Mouse (Mus musculus): Measurements from ENCODE around the gene Tbc1d22b.
A peak's percentile ranks its signal among the peaks of the same experiment; 100 is the strongest.
"Not testable (repeated sequence)": the region's sequence is repeated elsewhere in the genome, so short reads cannot be mapped to it uniquely, and the experiment has no call there.

Gene Tbc1d22b

DNA sequence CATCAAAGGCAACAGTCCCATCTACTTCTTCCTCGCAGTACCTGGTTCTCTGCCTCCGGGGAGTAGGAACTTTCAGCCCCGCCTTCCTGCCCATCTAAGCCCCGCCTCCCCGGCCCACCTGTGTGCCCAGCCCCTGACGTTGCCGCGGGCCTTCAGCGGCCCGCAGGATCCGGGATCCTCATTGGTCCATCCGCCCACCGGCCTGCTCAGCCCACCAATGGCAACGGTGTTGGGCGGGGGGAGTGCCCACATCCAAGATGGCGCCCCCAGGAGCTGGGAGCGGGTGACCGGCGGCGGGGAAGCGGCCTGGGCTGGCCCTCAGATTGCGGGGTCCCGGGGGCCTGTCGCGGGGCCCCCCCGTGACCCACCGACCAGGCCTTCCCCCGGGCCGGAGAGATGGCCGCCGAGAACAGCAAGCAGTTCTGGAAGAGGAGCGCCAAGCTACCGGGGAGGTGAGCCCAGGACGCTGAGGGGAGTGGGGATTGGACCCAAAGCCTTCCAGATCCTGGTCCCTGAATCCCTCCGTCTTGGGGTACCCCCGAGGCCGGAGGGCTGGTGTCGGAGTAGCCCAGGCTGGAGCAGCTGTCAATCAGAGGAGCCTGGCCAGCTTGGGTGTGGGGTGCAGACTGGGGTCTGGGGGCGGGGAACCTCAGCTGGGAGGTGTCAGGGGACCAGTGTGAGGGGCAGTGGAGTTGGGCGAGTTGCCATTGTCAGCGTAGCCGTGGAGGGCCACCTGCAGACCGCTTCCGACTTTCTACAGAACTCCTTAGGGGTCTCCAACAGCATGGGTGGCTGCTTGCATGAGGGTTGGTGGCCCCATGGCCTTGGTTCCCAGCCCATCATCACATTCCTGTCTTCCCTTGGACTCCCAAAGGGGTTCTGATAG is at the start of gene Tbc1d22b, which contains the start of gene Gm17657:
Gene Tbc1d22b (plus strand): TSS at position 243 of the 886 bp plus-strand sequence.
Gene Gm17657 (minus strand): TSS at position 96 of the 886 bp plus-strand sequence.
- peak; percentile 90 for DNase-seq (ENCODE audit: low read depth, low spot score)

DNA sequence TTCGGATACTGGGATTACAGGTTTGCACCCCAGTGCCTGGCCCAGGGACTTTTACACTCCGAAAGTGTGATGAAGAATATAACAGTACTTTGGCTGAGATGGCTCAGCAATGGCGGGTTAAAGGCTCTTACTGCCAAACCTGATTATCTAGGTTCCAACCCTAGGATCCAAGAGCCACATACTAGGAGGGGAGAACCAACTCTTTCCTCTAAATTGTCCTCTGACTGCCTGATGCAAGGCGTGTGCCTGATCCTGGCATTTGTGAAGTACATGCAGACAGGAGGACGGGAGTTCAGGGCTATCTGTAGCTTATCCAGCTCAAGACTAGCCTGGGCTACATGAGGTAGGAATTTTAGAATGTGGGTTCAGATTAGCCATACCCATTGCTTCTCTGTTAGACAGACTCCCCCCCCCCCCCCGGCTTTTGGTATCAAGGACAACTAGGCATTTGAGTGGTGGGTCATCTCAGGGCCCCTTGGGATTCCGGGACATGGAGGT is 49.3 kb upstream of the Tbc1d22b start:
- DNase-seq (ENCODE audit: low read depth, low spot score) = no peak

DNA sequence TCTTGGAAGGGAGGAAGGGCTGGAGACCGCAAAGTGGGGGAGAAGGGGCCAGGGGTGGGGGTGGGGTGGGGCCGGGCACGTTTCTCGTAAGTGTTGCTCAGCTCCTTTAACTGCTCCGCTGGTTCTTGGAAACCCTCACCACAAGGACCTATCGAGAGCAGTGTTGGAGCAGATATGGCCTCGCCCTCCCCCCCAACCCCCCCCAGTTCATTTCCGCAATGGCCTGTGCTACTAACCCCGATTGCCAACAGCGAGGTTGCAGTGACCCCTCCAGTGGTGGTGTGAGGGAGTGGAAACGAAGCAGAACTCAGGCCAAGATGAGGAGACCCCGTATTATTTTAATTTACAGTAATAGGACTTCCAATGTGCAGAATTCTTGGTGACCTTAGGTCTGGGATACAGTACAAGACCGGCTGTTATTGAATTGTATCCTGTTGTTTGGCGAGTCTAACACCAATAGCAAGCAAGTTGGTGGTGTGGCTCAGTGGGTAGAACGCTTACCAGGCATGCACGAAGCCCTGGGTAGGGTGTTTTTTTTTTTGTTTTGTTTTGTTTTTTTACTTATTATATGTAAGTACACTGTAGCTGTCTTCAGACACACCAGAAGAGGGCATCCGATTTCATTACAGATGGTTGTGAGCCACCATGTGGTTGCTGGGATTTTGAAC is 48.6 kb upstream of the Tbc1d22b start:
- no peak for DNase-seq (ENCODE audit: low read depth, low spot score)

DNA sequence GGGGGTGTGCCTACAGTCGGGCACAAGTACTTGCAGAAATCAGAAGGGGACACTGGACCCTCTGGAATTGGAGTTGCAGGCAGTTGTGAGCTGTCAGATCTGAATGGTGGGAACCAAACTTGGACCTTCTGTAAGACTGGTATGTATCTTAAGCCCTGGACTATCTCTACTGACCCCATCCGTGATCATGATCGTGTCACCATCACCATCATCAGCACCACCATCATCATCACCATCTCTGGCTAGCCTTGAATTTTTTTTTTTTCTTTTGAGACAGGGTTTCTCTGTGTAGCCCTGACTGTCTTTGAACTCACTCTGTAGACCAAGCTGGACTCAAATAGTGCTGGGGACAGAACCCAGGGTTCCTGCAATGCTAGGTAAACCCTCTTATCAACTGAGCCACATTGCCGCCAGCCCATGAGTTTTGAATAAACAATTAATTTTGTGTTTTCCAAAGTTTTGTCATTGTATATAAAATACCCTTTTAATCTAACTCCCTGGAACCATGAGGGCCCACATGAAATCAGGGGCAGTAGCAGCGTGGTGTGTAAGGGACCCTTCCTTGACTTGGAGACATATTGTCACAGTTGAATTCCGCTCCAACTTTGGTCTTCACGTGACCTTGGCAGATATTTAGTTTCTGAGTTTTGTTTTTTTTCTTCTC is 47.4 kb upstream of the Tbc1d22b start:
- DNase-seq (ENCODE audit: low read depth, low spot score) = no peak

DNA sequence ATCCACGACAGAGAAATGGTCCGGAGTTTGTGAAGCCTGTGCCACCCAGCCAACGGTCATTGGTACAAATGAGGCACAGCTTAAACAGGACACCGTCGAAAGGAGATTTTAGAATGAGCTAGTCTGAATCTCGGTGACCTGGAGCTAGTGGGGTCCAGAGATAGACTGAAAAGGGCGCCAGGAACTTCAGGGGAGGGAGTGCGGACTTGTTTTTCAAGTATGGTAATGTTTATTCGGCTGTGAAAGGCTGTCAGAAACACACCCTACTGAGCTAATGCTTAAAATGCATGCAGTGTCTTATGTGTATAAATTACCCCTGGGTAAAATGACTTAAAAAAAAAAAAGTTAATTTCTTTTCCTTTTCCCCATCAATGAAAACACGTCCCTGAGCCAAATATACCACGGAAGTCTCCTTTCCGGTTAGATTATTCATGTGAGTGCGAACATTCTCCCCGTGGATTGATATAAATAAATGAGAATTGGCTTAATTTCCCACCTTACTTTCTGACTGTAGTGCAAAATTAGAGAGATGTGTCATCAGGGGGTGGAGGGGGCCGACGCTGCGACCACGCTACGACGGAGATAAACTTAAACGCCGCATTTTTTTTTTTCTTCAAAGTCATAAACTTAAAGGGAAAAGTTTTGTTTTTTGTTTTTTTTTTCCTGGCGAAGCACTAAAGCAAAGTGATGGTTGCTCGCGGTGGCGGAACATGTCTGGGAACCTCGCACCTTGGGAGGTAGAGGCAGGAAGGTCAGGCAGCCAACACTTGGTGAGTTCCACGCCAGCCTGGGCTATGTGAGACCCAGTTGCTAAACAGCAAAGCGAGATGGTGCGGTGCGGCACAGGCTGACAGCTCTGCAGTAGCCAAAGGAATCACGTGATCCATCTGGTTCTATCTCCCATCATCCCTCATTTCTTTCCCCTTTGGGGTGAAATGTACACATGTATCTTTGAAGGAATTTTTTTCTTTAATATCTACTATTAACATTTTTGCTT is 46.6 kb upstream of the Tbc1d22b start:
- no peak for DNase-seq (ENCODE audit: low read depth, low spot score)

DNA sequence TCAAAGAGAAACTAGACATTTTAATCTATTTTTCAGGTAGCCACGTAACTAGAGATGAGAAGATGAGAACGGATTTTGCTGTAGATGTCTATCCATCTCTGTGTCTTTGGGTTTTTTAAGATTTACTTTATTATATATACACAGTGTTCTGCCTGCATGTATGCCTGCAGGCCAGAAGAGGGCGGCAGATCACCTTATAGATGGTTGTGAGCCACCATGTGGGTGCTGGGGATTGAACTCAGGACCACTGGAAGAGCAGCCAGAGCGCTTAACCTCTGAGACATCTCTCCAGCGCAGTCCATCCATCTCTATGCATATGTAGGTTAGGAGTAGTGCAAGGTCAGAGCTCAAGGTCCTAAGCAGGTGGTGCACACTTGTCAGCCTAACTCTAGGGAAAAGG is 45.9 kb upstream of the Tbc1d22b start:
- no peak for DNase-seq (ENCODE audit: low read depth, low spot score)

DNA sequence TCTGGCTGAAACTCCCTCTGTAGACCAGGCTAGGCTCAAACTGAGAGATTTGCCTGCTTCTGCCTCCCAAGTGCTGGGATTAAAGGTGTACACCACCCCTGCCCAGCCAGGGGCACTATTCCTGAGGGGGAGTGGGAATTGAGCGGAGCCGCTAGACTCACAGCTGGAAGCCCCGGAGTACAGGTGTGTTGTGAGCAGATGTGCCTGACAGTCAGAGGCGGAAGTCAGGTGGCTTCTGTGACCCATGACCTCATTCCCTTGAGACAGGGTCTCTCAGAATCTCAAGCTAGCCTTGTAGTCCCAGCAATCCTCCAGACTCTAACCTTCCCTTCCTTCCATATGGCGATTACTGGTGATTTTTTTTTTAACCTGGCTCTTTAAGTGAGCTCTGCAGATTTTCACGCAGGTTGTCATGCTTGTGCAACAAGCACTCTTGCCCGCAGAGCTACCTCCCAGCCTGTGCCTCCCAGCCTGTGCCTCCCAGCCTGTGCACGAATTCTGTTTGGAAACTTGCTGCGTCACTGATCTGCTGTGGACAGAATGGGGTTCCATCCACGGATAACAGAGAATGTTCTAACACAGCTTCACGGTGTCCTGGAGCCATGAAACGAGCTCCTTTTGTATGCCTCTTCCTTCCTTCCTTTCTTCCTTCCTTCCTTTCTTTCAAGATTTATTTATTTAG is 40.5 kb upstream of the Tbc1d22b start:
- no peak for DNase-seq (ENCODE audit: low read depth, low spot score)

DNA sequence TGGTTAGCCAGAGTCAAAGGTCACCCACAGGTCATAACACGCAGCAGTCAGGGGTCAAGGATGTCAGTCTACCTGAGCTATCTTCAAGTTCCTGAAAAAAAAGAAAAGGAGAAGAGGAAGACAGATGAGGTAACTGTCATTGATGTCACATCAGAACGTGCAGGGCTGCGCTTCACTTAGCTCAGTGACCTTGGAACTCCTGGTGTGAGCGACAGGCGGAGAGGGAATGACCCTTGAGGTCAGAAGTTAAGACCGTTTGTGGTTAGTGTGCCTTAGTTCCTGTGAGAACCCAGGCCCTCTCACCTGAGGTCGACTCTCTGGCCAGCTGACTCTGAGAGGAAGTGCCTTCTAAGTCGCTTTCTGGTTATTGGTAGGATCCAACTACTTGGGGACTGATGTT is 38.9 kb upstream of the Tbc1d22b start:
- no peak for DNase-seq (ENCODE audit: low read depth, low spot score)

DNA sequence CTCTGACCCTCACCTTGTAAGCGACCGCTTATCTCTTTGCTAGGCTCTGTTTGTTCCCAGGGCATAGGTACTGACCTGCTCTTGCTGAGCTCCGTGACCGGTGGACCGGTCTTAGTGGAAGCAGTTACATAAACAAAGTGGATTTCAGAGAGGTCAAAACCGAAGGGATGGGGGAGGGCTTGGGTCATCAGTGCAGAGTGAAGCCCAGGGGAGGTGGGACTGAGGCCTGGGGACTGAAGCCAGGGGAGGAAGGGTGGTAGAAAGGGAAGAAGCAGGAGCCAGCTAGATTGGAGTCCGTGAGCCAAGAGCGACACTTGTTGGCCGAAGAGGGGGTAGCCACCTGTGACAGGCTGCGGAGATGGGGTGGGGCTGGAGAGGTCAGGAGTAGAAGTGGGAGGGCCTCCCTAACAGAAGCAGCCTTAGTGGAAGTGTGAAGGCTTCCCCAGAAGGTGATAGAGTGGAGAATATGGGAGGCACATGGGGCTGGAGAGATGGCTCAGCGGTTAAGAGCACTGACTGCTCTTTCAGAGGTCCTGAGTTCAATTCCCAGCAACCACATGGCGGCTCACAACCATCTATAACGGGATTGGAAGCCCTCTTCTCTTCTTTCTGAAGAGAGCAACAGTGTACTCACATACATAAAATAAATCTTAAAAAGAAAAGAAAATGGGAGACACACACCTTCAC is 36.4 kb upstream of the Tbc1d22b start:
- no peak for DNase-seq (ENCODE audit: low read depth, low spot score)

DNA sequence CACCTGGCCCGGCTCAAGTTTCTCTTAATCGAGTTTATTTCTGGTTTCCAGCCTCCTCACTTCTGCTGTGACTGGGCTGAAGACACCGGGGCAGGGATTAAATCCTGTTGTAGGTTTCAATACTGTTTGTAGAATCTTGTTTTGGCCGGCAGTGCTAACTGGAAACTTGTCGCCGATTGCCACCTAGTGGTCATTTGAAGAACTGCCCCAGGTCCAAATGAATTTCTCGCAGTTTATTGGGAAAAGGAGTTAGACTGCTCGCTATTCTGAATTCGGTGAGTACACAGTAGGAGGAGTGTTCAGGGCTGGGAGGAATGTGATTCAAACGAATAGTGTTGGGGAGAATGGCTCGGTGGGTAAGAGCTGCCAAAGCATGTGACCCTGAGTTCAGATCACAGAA is 35.1 kb upstream of the Tbc1d22b start:
- DNase-seq (ENCODE audit: low read depth, low spot score) = peak; percentile 72

DNA sequence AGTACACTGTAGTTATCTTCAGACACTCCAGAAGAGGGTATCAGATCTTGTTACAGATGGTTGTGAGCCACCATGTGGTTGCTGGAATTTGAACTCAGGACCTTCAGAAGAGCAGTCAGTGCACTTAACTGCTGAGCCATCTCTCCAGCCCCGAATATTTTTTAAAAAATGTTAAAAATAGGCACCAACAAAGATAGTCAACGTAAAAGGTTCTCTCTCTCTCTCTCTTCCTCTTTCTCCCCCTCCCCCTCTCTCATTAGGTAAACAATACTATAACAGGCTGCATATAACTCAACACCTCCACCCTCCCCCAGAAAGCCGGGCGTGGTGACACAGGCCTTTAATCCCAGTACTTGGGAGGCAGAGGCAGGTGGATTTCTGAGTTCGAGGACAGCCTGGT is 30.9 kb upstream of the Tbc1d22b start:
- DNase-seq (ENCODE audit: low read depth, low spot score) = not testable (repeated sequence)

DNA sequence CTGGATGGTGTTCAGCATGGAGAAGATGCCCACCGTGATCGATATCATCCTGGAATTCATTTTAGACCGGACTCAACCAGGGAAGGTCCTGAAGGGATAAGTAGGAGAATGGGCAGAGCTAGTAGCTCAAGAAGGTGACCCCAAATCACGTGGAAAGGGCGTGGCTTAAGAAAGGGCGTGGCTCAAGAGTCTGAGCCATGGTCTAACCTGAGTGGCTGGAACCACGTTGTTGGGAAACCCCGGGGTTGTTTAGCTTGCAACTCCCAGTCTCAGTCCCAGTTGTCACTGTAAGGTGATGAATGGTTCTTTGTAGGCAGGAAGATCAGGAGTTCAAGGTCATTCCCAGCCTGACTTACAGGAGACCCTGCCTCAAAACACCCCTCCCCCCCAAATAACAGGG is 29.9 kb upstream of the Tbc1d22b start:
- DNase-seq (ENCODE audit: low read depth, low spot score) = no peak

DNA sequence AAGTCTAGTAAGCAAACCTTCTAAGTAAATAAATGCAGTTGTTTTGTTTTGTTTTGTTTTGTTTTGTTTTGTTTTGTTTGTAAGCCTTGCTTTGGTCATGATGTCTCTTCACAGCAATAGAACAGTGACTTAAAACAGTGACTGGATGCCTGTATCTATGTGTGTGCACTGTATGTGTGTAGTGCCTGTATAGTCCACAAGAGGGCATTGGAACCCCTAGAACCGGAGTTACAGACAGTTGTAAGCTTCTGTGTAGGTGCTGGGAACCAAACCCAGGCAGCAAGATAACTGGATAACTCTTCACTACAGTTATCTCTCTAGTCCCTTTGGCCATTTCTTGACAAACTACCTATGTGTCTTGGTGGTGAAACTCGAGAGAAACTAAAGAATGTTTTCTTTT is 24.0 kb upstream of the Tbc1d22b start:
- no peak for DNase-seq (ENCODE audit: low read depth, low spot score)

DNA sequence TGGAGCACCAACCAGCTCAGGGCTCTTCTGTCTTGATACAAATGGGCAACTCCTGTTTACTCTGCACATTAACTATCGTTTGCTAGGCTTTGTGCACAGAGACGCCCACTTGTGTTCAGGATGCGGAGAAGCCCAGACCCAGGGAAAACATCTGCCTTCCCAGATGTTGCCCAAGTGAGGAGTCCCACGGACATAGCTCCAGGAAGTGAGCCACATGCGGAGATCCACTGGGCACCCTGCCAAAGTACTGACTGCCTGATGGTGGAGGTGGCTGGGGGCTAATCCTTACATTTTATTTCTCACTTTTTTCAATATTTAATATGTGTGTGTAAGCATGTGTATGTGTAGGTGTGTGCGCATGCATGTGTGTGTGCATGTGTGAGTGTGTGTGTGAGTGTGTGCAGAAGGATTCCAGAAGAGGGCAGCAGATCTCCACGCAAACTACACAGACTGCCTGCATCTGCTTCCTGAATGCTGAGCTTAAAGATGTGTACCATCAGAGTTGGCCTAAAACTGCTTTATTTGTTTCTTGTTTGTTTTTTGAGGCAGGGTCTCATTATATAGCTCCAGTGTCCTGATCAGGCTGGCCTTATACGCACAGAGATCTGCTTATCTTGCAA is 20.9 kb upstream of the Tbc1d22b start:
- no peak for DNase-seq (ENCODE audit: low read depth, low spot score)

DNA sequence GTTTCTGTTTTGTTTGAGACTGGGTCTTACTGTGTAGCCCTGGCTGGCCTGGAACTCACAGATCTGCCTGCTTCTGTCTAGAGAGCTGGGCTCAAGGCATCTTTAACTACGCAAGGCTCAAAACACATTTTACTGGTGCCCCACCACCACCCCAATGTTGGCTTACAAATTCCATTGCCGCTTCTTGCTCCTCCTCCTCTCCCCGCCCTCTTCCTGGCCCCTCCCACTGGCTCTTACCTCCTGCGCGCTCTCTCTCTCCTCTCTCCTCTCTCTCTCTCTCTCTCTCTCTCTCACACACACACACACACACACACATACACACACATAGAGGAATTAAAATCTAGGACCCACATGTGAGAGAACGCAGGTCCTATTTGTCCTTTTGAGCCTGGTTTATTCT is 19.1 kb upstream of the Tbc1d22b start:
- DNase-seq (ENCODE audit: low read depth, low spot score) = no peak

DNA sequence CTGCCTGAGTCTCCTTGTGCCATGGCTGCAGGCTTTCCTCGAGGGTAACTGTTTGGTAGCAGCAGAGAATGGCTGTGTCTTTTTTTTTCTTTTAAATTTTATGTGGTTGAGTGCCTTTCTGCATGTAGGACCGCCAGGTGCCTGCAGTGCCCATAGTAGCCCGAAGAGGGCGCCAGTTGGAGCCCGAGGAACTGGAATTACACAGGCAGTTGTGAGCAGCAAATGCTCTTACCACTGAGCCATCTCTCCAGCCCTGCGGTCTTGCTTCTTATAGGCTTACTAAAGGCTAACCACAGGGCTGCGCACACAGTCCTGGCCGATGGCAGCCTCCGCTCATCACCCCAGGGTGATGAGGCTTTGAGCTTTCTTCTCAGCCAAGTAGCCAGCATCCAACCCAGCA is 18.3 kb upstream of the Tbc1d22b start:
- no peak for DNase-seq (ENCODE audit: low read depth, low spot score)

DNA sequence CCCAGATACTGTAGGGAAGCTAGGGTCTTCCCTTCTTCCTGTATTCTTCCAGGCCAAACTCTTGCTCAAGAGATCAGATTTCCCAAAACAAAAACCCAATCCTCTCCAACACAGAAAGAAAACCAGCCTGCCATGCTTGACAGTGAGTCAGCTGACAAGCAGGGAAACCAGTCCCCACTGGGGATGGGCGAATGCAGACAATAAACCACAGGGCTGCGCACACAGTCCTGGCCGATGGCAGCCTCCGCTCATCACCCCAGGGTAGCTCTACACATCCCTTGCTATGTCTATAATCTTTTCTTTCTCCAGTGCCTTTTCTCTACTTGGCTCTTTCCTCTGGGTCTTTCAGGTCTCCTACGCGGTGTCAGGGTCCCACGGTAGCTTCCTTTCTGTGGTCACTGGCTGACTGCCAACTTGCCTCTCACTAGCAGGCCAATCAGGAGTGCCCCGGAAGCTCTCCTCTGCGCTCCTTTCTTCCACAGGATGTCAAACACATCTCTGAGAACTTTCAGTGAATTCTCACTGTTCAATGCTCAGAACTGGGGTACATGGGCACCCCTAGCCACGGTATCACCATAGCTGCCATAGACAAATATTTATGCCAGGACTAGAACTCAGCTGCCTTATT is 17.7 kb upstream of the Tbc1d22b start:
- no peak for DNase-seq (ENCODE audit: low read depth, low spot score)

DNA sequence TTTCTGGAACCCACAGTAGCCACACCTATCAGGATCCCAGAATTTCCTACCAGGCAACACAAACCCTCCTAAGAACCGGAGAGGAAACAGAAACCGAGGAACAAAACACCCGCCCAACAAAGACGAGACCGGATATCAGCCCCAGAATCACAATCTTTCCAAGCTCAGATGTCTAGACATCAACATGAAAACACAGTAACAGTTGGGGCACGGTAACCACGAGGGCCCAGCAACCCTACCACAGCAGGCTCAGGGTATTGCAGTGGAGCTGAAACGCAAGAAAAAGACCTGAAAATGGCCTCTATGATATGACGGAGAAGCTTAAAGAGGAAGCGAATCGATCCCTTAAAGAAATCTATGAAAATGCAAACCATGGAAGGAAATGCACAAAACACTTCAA is 15.7 kb upstream of the Tbc1d22b start:
- no peak for DNase-seq (ENCODE audit: low read depth, low spot score)

DNA sequence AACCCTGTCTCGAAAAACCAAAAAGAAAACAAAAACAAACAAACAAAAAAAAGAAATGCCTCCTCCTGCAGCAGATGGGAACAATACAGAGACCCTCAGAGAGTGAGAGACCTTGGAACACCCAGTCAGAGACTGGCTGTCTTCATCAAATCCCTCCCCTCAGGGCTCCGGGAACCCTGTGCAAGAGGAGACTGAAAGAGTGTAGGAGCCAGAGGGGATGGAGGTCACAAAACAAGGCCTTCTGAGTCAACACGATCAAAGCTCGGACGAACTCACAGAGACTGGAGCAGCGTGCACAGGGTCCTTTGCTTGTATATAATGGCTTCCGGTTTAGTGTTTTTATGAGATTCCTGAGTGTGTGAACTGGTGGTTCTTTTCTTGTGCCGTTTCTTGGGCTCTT is 9.2 kb upstream of the Tbc1d22b start:
- no peak for DNase-seq (ENCODE audit: low read depth, low spot score)
